Mouse (Mus musculus) gastrocnemius, adult 2 months (tissue): ENCODE results near the gene Mrps15. TPM values are rescaled to one million over a fixed set of nuclear protein-coding genes. Genes with fewer than 3 reads are reported as not detected.

ENCODE experiments used
- DNase-seq: peaks from one replicate; pipeline ENCODE4 v3.0.0; 2022
- H3K27ac ChIP-seq: fragments of 200-600 bp; 2 replicates; pipeline ENCODE4 v1.8.1; 2022; ENCODE audit warnings: mild to moderate bottlenecking
- H3K4me3 ChIP-seq: fragments of 200-600 bp; 2 replicates; pipeline ENCODE4 v1.8.1; 2022; ENCODE audit warnings: mild to moderate bottlenecking, moderate library complexity
- CTCF ChIP-seq: fragments of 200-600 bp; IDR thresholded peaks from 2 replicates; pipeline ENCODE4 v1.8.1; 2022; ENCODE audit warnings: antibody characterized with exemption, mild to moderate bottlenecking, moderate library complexity
- intact Hi-C: fragments of 180-260 bp; cut with DNase I; formaldehyde crosslinking; loops from one replicate; pipeline ENCODE4 v1.15.1; 2025
- total RNA-seq, 2 experiments: library from RNA; stranded (reverse); gene quantifications; 2 replicates each; pipeline ENCODE4 v1.2.3; 2021

Mrps15 gene
- total RNA-seq, 2 experiments from 2014 or later = 72.3 to 86.8 TPM

GRCm38 (mm10) chr4:126103057-126103581 lies 56.4 kb downstream of the Mrps15 start:
- Histone ChIP-seq H3K27ac (peak overlapping the region; percentile 97), H3K4me3 (peak overlapping the region; percentile 86)
- TF ChIP-seq CTCF = no peak
- peak; percentile 95 for DNase-seq
- intact Hi-C loops = no loop called here

GRCm38 (mm10) chr4:126103590-126104068 lies 56.9 kb downstream of the Mrps15 start, which contains the start of gene Stk40:
TSS of gene Stk40 (plus strand) at chr4:126103957.
- intact Hi-C loops = no loop called here

GRCm38 (mm10) chr4:126104261-126105075 lies 57.7 kb downstream of the Mrps15 start:
- Histone ChIP-seq H3K4me3 (peak overlapping the region; percentile 86), H3K27ac (peak overlapping the region; percentile 97)
- DNase-seq = peak; percentile 55
- intact Hi-C loops = no loop called here
- TF ChIP-seq CTCF = no peak

More at GRCm38 (mm10) chr4:126103590-126104068, 56.9 kb downstream of the Mrps15 start, which contains the start of gene Stk40:
- DNase-seq = peak; percentile 97
- peak within 1 kb of the TSS; percentile 97 for H3K27ac ChIP-seq
- TF ChIP-seq CTCF = peak; percentile 68
- H3K4me3 ChIP-seq = peak within 1 kb of the TSS; percentile 86

Other genes with a start within 250 kb of the Mrps15 start
- under 1 TPM; 0.17 to 0.26 TPM for gene Csf3r, start 22.4 kb upstream of the Mrps15 start, total RNA-seq
- gene Oscp1, start 11.6 kb downstream of the Mrps15 start, total RNA-seq = 1 to 10 TPM; 2.3 to 3.7 TPM
- 1 to 10 TPM; 7.3 to 7.4 TPM for gene Lsm10, start 49.7 kb downstream of the Mrps15 start, total RNA-seq
- gene Stk40, start 57.0 kb downstream of the Mrps15 start, total RNA-seq = 100 to 1,000 TPM; 102 to 108 TPM
- 1 to 10 TPM; 2.9 to 4.4 TPM for gene Eva1b, start 100.8 kb downstream of the Mrps15 start, total RNA-seq
- gene Sh3d21, start 116.6 kb downstream of the Mrps15 start, total RNA-seq = 1 to 10 TPM in 1 of 2 experiments, under 1 TPM in 1; 0.97 to 1.2 TPM
- 100 to 1,000 TPM; 102 to 108 TPM for gene Thrap3, start 155.8 kb downstream of the Mrps15 start, total RNA-seq
- 100 to 1,000 TPM; 177 to 199 TPM for gene Map7d1, start 209.4 kb downstream of the Mrps15 start, total RNA-seq
- 10 to 100 TPM; 18.6 to 24.3 TPM for gene Trappc3, start 215.4 kb downstream of the Mrps15 start, total RNA-seq
- 1 to 10 TPM in 1 of 2 experiments, under 1 TPM in 1; 0.74 to 6.0 TPM for gene Col8a2, start 239.9 kb downstream of the Mrps15 start, total RNA-seq